Mouse (Mus musculus): Measurements from ENCODE around the gene Mex3a.

GRCm38 (mm10) chr3:88556616-88557015, 24.4 kb downstream of the Mex3a start:
- no peak for TF ChIP-seq POLR2A (IDR thresholded peaks at IDR 0.05; ENCODE audit: low read depth, low read length)
- TF ChIP-seq CTCF (IDR thresholded peaks at IDR 0.05; ENCODE audit: extremely low read depth, insufficient read depth, insufficient read length, insufficient replicate concordance), result no peak
